Mouse (Mus musculus): Measurements from ENCODE around the gene Adat3. TPM values are rescaled to one million over a fixed set of nuclear protein-coding genes. Genes with fewer than 3 reads are reported as not detected.

The Adat3 gene
- total RNA-seq, 1 experiment from 2014 or later, result 4.9 TPM

DNA sequence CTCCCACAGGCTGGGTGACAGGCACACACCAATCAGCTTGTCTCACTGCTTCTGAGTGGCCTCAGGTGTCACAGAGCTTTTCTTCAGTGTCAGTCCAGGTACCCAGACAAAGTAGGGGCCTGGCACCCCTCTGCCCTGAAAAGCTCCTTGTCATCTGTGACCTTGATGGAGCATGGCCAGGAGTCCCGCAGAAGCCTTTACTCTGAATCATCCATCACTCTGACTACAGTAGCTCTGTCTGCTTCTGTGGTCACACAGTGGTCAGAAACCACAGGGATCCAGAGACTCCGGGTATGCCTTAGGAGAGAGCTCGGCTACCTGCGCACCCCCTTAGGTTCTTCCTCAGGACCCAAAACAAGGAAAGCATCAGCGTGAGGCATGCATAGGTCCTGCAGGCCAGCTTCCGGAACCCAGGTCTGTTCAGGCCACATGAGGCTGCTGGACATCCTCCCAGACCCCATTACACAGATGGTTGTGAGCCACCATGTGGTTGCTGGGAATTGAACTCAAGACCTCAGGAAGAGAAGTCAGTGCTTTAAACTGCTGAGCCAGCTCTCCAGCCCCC, 50.6 kb downstream of the Adat3 start:
- no peak for DNase-seq

DNA sequence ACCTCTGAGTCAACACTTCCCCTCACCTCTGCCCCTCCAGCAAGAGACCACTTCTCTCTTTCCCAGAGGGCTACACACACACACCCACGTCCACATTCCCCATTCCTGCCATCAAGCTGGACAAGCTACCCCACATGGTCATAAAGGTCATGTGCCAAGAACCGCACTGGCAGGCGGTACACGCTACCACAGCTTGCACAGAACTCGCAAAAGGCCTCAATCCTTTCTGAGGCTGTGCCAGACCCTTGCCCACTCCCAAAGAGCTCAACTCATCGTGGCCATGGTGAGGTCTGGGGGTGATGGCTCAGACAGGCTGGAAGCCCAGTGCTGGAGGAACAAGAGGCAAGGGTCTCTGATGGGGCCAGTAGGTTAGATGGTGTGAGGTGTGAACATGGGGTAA, 52.2 kb downstream of the Adat3 start:
- DNase-seq, result no peak

DNA sequence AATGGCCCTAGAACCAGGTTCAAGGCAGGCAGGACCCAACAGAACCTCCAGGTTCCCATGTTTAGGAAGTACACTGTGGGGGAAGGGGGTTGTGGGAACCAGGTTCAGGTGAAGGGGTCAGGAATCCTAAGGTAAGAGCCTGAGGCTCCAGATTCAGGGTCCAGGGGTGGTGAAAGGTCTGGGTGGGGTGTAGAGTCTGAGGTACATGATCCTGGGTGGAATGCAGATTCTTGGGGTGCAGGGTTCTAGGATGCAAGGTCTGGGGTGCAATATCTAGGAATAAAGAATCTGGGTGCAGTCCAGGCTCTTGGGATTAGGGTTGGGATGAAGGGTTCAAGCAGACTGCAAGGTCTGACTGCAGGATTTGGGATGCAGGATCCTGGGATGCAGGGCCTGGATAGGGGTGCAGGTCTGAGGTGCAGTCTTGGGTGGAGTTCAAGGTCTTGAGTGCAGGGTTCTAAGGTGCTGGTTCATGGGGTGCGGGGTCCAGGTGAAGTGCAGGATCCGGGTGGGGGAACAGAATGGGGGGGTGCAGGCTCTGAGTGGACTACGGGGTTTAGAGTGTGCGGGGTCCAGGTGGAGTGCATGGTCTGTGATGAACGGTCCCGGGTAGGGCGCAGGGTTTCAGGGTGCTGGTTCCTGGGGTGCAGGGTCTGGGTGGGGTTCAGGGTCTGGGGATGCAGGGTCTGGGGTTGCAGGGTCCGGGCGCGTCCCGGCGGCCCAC, 52.9 kb downstream of the Adat3 start:
- no peak for DNase-seq

DNA sequence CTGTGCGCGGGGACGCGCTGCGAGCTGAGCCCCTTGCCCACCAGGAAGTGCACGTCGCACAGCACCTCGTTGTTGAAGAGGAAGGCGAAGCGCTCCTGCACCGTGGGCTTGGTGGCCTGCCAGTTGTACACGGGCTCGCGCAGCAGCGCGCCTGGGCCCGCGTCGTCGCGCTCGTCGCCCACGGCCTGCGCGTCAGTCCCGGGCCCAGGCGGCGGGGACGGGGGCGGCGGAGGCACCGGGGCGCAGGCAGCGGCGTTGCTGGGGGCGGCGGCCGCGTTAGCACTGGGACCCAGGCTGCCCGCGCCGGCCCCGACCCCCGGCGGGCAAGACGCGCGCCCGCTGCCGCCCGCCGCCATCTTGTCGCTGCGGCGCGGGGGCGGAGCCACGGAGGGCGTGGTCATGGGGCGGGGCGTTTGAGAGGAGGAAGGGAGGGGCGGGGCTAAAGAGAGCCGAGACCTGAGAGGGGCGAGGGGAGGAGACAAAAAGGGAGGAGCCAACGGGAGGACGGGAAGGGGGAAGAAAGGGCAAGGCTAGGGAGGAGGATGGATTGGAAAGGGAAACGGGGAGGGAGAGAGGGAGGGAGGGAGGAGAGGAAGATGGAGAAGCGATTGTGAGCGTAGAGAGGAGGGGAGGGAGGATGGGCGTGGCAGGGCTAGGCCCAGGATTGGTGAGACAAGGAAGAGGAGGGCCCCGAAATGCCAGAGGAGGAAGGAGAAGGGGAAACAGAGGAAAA, 53.6 kb downstream of the Adat3 start:
- DNase-seq, result peak; percentile 99

DNA sequence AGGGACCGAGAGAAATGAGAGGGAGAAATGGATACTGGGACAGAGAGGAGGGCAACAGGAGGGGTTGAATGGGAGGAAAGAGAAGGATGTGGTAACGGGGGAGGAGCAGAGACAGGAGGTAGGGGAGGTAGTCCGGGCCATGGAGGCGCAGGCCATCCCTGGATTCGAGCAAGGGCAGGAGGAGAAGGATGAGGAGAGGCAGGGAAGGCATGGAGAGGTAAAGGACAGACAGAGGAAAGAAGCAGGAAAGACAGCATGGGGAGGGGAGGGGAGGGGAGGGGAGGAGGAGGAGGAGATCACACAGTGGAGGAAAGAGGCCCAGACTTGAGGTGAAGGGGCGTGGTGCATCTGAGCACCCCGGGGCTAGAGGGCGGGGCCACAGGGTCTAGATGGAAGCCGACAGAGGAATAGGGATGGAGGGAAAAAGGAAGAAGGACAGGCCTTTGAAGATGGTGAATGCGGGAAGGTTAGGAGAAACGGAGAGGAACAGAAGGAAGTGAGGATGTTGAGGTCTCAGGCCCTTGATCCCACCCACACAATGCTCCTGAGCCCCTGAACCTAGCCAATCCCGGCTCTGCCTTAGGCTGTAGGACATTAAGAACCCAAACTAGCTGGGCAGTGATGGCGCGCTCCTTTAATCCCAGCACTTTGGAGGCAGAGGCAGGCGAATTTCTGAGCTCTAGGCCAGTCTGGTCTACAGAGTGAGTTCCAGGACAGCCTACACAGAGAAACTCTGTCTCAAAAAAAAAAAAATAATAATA, 54.4 kb downstream of the Adat3 start, which contains the start of gene Btbd2:
Btbd2 (minus strand) TSS at position 209 of the 761 bp plus-strand sequence.
- no peak for DNase-seq

Small RNAs within 50 kb of the gene (microRNA-seq; reads per million reads assigned to microRNA genes)
- gene Mir6912, result 0.76 to 2.1 reads per million in 2 experiments

Other genes starting within 250 kb of the Adat3 start
- gene Plk5, start 246.4 kb upstream of the Adat3 start, total RNA-seq (2021), result 0.30 and 0.44 TPM in 2 replicates
- 21.8 and 22.8 TPM in 2 replicates for gene Mex3d, start 215.2 kb upstream of the Adat3 start, total RNA-seq (2021)
- 106 and 116 TPM in 2 replicates for gene Mbd3, start 203.3 kb upstream of the Adat3 start, total RNA-seq (2021)
- 1,202 and 1,279 TPM in 2 replicates for gene Uqcr11, start 196.1 kb upstream of the Adat3 start, total RNA-seq (2021)
- gene Tcf3, start 169.2 kb upstream of the Adat3 start, total RNA-seq (2021), result 54.4 and 61.8 TPM in 2 replicates
- not detected in 2 replicates for gene Onecut3, start 108.0 kb upstream of the Adat3 start, total RNA-seq (2021)
- gene Atp8b3, start 63.8 kb upstream of the Adat3 start, total RNA-seq (2021), result 0.19 TPM in 2 replicates
- gene Rexo1, start 41.3 kb upstream of the Adat3 start, total RNA-seq (2021), result 40.9 and 46.4 TPM in 2 replicates
- gene Klf16, start 25.6 kb upstream of the Adat3 start, total RNA-seq (2021), result 10.1 and 11.6 TPM in 2 replicates
- gene Abhd17a, start 12.5 kb upstream of the Adat3 start, total RNA-seq (2021), result 97.7 and 98.7 TPM in 2 replicates
- gene Scamp4, start within 50 bp of the Adat3 start, total RNA-seq (2021), result 44.2 and 50.5 TPM in 2 replicates
- 1.6 and 2.5 TPM in 2 replicates for gene Gm49322, start 3.1 kb downstream of the Adat3 start, total RNA-seq (2021)
- gene Csnk1g2, start 20.0 kb downstream of the Adat3 start, total RNA-seq (2021), result 105 and 108 TPM in 2 replicates
- 53.5 and 58.0 TPM in 2 replicates for gene Btbd2, start 54.2 kb downstream of the Adat3 start, total RNA-seq (2021)
- gene Mknk2, start 75.2 kb downstream of the Adat3 start, total RNA-seq (2021), result 224 and 226 TPM in 2 replicates
- gene Mob3a, start 99.1 kb downstream of the Adat3 start, total RNA-seq (2021), result 12.8 and 24.1 TPM in 2 replicates
- 12.1 and 12.6 TPM in 2 replicates for gene Izumo4, start 99.3 kb downstream of the Adat3 start, total RNA-seq (2021)
- 80.3 and 85.6 TPM in 2 replicates for gene Ap3d1, start 139.4 kb downstream of the Adat3 start, total RNA-seq (2021)
- 82.3 and 90.7 TPM in 2 replicates for gene Dot1l, start 152.3 kb downstream of the Adat3 start, total RNA-seq (2021)
- 47.6 and 52.2 TPM in 2 replicates for gene Sf3a2, start 195.3 kb downstream of the Adat3 start, total RNA-seq (2021)
- 59.5 and 71.1 TPM in 2 replicates for gene Plekhj1, start 195.7 kb downstream of the Adat3 start, total RNA-seq (2021)
- gene Amh, start 202.4 kb downstream of the Adat3 start, total RNA-seq (2021), result 0.74 and 0.94 TPM in 2 replicates
- gene Jsrp1, start 210.6 kb downstream of the Adat3 start, total RNA-seq (2021), result 2.8 and 3.1 TPM in 2 replicates
- 734 and 741 TPM in 2 replicates for gene Oaz1, start 223.8 kb downstream of the Adat3 start, total RNA-seq (2021)
- gene Lingo3, start 241.2 kb downstream of the Adat3 start, total RNA-seq (2021), result 1.0 and 1.2 TPM in 2 replicates

Data from adrenal gland, postnatal 14 days (tissue).